Mouse (Mus musculus) retina, adult 2 months (tissue): ENCODE measurements around the gene Dthd1.

ENCODE experiments used
- DNase-seq: peaks from one replicate; pipeline ENCODE4 v3.0.0-alpha.2; 2012; ENCODE audit warnings: low read depth, low spot score

The Dthd1 gene

GRCm38 (mm10) chr5:62813402-62814071 lies at the start of gene Dthd1:
Gene Dthd1, plus strand, starts transcription at chr5:62813823.
- no peak for DNase-seq

DNA sequence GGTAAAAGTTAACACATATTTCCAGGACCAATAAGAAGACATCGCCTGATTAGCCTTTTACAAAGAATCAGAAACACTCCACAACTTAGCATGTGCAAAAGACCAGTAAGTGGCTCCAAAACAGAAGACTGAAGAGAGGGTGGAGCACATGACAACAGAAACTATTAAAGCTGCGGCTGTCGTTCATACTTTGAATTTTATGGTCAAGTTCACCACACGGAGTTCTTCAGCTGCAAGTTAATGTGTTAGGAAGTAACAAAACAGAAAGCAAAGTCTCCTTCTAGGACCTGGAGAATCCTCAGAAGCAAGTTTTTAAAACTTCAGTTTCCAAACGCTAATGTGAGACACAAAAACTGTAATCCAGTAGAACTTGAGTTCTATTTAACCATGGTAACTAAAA lies 49.5 kb upstream of the Dthd1 start:
- DNase-seq, result no peak

DNA sequence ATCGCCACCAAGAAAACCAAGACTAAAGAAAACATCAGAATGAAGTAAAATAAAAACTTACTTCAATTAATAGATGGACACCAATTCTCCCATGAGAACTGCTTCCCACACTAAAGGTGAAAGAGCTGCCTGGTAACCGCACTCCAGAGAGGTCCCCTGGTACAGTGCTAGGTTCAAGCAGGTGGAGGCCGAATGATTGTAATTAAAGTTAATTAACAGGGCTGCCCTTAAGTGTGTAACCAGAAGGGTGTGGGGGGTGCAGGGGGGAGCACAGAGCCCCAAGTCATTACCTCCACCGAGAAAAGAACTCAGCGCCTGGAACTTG lies 48.2 kb upstream of the Dthd1 start:
- DNase-seq, result no peak

- DNase-seq, result no peak
Observed at GRCm38 (mm10) chr5:62765784-62766701, 47.6 kb upstream of the Dthd1 start, which contains the start of gene Arap2. Gene Arap2, minus strand, starts transcription at chr5:62766159.

- DNase-seq, result no peak
Observed at GRCm38 (mm10) chr5:62771775-62772599, 41.6 kb upstream of the Dthd1 start.

DNA sequence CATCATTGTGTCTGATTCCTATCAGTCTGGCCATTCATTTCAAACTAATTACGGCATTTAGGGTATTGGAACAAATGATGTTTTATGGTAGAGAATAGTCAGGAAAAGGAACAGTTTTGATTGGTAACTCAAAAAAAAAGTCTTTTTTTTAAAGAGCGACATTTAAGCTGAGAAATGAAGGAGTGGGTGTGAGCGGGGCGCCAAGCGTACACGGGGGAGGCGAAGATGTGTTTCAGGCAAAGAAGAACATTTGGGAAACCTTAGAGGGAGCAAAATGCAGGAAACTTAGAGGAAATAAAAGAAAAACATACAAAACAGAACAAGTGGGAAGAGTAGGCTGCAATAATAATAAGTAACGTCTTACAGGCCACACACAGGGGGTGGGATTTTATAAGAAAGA lies 35.8 kb upstream of the Dthd1 start:
- no peak for DNase-seq

GRCm38 (mm10) chr5:62778682-62779081 lies 34.9 kb upstream of the Dthd1 start:
- no peak for DNase-seq

- no peak for DNase-seq
Observed at GRCm38 (mm10) chr5:62786809-62787208, 26.8 kb upstream of the Dthd1 start.

DNA sequence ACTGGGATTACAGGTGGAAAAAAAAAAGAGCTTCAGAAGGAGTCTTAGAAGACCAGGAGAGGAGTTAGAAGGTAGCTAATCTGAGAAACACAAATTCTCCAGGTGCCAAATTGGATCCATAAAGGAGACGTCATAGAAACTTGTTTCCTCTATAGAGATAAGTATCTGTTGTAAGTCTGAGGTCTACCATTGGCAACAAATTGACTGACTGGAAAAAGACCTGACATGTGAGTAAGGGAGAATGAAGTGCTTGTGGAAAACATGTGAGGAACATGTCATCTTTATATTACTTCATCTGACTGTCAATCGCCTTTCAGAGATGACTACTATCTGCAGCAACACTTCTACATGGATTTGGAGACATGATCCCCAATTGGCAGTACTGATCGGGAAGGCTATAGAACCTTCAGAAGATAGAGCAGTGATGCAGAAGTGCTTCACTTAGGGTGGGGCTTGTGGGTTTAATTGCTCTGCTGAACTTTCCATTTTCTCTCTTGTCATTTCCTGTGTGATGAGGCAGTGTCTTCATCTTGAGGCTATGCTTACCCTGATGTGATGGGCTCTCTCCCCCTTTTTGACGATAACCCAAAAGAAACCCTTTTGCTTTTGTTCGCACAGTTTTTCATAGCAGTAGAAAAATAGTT lies 22.6 kb upstream of the Dthd1 start:
- no peak for DNase-seq

DNA sequence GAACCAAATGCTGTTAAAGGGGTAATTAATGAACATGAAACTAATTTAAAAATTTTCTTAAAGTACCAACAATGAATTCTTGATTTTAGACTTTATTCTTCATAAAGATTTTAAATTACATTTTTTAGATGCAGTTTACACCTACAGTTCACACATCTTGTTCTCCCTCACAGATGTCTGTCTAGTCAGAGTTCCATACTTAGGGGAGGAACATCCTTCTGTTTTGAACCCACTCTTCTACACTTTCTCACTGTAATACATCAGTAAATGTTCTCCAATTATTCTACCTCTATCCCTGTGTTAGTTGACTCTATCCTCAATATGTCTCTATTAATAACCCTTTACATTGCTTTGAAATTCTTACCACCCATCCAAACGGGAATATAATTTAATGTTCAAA lies 20.8 kb upstream of the Dthd1 start:
- DNase-seq, result no peak

DNA sequence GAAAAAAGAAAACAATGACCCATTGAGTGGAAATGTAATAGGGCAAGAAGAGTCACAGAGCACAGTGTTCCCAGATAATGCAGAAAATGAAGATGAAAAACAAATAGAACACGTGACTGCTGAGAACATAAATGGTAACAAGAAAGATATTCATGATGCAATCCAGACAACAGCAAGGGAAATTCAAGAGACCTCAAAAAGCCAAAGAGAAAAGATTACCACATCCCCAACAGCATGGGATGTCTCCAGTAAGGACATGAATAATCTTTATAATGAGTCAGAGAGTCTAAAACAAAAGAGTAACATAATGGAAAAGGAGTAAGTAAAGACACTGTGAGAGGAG lies 420 bp downstream of the Dthd1 start:
- DNase-seq, result no peak

GRCm38 (mm10) chr5:62815741-62816140 lies 2.1 kb downstream of the Dthd1 start:
- DNase-seq, result no peak

DNA sequence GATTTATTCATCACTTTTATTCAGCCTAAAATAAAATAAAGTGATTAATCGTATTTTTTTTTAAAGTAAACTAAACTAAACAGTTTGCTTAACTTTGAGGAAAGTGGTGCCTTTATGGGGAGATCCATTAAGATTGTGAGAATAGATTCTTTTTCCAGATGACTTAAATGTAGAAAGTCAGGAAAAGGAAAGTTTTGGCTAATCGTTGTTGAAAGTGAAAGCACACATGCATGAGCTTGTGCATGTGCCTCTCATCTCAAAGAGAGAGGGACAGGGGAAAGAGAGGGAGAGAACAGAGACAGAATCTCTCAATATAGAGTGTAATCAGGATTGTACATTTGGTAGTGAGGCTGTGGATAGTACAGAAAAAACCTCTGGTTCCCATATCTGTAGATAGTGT lies 5.9 kb downstream of the Dthd1 start:
- DNase-seq, result no peak

- DNase-seq, result no peak
Observed at GRCm38 (mm10) chr5:62820363-62821271, 7.0 kb downstream of the Dthd1 start.

- DNase-seq, result no peak
Observed at GRCm38 (mm10) chr5:62842955-62843730, 29.5 kb downstream of the Dthd1 start.

DNA sequence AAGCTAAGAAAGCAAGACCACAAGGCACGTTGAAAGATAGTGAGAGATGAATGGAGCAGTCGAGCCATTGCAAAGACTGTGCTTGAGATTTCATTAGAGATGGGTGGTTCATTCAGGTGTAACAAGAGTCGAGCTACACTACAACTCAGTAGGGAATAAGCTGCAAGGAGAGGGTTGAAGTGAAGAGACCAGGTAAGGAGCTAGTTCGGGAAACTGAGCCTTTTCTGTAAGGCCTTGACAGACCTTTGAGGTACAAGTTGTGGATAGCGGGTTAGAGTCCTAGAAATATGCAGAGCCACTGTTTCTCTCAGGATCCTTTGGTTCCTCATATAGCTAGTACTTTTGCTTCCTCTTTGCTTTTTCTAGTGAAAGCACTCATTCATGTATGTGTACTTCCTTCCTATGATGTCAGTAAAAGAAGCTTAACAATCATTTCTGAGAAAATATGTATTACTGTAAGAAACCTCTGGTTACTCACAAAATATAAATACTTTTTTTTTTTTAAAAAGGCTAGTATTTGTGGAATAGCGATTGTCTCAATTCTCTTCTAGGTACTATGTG lies 33.0 kb downstream of the Dthd1 start:
- no peak for DNase-seq

- no peak for DNase-seq
Observed at GRCm38 (mm10) chr5:62851337-62851736, 37.7 kb downstream of the Dthd1 start.

- no peak for DNase-seq
Observed at GRCm38 (mm10) chr5:62854361-62854844, 40.8 kb downstream of the Dthd1 start.

- DNase-seq, result no peak
Observed at GRCm38 (mm10) chr5:62857502-62857901, 43.9 kb downstream of the Dthd1 start.
